Mouse (Mus musculus) monocyte, adult 2 months (primary cell): ENCODE measurements around the gene Gas2l1.
"Not testable (repeated sequence)": the region's sequence is repeated elsewhere in the genome, so short reads cannot be mapped to it uniquely, and the experiment has no call there.

Experiments used
- DNase-seq, 2 experiments: peaks; one replicate each; pipeline ENCODE4 v3.0.0; 2022; ENCODE audit warnings: low spot score in 2 of 2, low read depth in 1 of 2

Gene Gas2l1

DNA sequence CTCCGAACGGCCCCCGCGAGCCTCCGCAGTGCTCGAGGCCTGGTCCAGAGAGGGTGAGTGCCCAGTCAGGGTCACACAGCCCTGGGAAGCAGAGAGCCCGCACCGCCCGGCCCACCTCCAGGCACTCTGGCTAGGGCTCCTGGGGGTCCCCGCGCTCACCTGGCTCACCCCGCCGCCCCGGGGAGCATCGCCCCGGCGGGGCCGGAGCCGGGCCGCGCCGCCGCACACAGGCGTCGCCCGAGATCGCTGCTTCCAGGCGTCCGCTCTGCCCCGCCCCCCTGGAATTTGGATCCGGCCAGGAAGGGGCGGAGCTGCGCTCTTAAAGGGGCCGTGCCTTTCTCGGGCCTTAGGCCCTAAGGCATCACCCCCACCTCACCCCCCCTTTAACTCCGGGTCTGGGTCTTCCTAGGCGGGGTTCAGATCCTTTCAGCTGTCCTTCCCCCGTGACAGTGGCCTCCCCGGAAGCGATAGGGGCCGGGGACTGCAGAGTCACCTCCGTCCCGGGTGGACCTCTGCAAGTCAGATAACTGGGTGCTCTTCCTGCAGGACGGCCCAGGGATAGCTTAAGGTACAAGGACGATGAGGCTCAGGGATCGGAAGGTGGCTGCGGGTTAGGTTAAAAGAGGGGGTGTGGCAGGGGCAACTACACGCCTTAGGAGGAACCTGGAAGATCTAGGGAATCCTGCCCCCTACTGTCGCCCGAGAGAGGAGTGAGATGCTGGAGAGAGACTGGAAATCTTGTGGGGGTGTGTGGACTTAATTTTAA is at the start of gene Gas2l1:
TSS of gene Gas2l1 (minus strand) at position 272 of the 766 bp plus-strand sequence.
- peak in 1 of 2 experiments; percentile 45 for DNase-seq

DNA sequence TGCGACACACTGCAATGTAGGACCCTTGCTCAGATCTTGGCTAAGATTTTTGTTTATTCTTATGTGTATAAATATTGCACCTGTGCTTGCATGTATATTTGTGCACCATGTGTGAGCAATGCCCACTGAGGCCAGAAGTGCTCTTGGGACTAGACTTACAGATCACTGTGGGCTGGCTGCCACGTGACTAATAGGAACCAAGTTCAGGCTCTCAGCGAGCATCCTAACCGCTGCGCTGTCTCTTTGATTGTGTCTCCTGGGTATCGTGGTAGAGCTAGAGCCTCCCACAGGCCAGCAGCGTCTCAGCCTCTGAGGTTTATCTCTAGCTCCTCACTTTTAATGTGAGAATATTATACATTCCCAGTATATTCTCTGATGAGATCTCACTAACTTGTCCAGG is 48.5 kb upstream of the Gas2l1 start:
- DNase-seq, result no peak

DNA sequence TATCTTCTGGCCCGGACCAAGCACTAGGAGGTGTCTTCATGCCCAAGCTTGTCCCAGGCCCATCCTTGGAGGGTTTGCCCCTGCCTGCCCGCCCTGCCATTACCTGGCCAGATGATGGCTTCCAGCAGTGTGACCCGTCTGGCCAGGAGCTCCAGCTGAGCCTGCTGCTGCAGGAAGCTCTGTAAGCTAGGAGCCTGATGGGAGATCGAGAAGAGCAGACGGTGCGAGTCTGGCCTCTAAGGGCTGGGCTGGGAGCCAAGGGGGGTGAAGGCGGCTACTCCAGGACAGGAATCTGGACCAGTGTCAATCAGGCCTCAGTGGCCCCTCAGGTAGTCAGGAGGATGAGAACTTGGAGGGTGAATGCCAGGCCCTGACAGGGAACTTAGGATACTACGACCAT is 44.3 kb upstream of the Gas2l1 start:
- DNase-seq, result no peak

DNA sequence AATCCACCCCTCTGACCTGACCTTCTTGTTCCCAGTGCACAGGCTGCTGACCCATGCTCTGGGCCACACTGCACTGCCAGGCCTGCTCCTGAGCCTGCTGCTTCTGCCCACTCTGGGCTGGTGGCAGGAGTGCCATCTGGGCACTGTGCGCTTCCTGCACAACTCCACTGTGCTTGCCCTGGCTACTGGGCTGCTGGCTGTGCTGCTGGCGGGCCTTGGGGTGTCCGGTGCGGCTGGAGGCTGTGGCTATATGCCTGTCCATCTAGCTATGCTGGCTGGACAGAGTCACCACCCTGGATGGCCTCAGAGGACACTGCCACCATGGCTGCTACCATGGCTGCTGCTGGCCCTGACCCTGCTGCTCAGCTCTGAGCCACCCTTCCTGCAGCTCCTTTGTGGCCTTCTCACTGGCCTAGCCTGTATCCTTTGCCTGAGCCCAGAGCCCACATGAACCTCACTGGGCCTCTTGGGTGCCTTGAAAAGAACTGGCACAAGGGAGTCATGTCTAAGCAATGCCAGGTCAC is 38.9 kb upstream of the Gas2l1 start:
- DNase-seq, result no peak

DNA sequence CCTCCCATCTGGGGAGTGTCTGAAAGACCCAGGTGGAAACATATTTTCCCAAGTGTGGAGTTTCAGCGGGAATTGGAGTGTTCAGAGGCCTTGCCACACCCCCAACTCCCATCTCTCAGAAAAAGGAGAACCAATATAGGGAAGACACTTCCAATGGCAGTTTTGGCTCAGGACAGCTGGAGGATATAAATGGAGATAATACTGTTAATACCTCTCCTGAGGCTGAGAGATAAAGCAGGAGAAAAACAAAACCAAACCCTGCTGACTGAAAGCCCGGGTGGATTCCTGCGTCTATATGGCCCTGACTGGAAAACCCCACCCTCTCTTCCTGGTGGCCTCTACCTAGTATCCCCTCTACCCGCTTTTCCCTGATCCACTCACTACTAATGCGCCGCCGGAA is 37.3 kb upstream of the Gas2l1 start:
- no peak for DNase-seq

DNA sequence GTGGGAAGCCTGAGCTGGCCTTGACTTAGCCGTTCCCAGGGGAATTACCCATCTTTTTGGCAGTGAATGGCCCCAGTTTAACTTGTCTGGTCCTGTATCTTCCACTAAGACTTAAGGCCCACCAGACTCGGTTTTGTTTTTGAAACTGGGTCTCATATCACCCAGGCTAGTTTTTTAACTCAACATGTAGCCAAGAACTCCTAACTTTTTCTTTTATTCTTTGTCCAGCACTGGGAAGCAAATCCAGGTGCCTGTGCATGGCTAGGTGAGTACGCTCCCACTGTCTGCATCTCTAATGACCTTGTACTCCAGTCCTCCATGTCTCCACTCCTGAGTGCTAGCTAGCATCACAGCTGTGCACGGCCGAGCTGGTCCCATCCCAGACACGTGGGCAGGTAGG is 36.5 kb upstream of the Gas2l1 start:
- no peak for DNase-seq

DNA sequence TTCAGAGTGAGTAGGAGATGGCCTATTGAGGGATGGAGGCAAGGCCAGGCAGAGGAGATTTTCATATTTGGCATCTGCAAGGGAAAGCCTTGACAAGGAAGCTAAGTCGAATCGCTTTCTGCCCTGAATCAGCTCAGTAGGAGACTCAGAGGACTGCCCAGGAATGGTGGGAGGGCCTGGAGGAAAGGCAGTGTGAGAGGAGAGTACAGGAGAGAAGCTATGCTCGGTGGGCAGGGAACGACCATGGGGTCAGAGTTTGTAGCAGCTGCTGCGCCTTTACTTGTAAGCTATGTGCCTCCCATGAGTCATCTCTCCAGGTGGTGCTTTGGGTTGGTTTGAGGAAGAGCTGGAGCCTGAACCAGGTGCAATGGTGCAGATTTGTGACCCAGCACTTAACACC is 35.7 kb upstream of the Gas2l1 start:
- DNase-seq, result no peak

DNA sequence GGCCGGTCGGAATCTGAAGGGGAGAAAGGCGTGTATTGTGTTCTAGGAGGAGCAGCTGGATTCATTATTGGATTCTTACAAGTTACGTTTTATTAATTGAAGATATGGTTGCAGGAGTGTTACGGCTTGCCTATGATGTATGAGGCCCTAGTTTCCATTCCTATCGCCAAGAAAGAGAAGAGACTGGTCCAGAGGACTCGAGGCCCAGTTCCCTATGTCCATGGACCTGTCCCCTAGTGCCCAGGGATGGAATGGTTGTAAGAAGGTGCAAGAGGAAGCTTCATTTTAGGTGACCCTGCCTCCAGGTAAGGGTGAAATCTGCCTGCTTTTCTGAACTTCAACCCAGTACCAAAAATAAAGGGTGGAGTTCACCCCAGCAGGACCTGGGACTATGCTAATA is 35.2 kb upstream of the Gas2l1 start:
- DNase-seq, result no peak

DNA sequence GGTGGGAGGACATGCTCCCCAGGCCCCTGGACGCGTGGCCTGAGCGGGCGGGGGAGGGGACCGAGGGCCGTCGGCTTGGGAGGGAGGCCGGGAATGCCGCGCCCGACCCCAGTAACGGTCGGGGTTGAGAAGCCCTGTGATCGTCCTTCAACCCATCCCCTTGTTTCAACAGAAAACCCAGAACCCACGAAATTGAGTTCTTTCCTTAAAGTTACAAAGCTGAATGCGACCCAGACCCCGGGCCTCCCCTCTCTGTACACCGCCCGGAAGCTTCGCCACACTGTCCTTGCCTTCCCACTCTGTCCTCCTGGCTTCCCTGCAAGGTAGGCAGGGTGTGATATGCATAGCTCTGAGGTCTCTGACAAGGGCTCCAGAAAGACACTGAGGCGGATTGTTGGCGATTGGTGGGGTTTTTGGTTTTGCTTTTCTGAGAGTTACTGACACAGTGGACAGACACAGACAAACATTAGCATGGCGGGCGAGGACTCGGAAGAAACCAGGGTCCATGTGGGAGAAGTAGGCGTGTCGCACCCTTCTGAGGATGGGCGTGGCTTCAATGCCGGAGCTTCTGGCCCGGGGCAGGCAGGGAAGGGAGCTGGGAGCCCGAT is 34.6 kb upstream of the Gas2l1 start:
- peak; percentile 59 to 70 for DNase-seq

DNA sequence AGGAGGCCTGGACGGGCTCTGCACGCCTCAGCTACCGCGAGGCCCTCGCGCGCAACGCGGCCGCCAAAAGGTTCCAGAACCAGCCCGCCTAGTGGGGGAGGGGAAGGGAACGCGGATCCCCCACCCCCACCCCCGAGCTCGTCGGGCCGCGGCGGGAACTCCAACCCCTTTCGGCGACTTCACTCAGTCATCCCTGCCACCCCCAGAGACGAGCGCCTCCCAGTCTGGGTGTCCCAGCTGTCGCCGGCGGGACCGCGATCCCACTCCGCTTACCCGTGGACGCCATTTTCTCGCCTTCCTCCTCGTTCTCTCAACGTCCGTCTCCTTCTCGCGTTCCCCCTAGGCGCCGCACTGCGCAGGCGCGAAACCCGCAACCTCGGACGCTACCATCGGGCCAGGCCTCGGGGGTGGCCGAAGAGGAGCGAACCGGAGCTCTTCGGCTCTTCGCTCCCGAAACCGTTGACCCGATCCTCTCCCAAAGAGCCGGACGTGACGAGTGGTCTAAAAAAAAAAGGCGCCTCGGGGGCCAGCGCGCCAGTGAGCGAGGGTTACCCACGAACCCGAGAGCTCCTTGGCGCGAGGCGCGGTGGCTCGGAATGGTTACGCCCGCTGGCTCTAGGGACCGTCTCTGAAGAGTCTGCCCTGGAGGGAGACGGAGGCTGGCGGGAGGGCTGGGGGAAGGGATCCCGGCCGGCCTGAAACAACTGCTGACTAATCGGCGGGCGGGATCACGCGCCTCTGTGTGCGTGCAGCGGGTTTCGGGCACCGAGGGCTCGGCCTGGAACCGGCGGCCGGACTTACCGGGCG is 33.8 kb upstream of the Gas2l1 start, which contains the start of the genes Rhbdd3 and Ewsr1:
TSS of gene Rhbdd3 (plus strand) at position 191 of the 807 bp plus-strand sequence.
TSS of gene Ewsr1 (minus strand) at position 531 of the 807 bp plus-strand sequence.
- DNase-seq, result peak; percentile 96 to 99

DNA sequence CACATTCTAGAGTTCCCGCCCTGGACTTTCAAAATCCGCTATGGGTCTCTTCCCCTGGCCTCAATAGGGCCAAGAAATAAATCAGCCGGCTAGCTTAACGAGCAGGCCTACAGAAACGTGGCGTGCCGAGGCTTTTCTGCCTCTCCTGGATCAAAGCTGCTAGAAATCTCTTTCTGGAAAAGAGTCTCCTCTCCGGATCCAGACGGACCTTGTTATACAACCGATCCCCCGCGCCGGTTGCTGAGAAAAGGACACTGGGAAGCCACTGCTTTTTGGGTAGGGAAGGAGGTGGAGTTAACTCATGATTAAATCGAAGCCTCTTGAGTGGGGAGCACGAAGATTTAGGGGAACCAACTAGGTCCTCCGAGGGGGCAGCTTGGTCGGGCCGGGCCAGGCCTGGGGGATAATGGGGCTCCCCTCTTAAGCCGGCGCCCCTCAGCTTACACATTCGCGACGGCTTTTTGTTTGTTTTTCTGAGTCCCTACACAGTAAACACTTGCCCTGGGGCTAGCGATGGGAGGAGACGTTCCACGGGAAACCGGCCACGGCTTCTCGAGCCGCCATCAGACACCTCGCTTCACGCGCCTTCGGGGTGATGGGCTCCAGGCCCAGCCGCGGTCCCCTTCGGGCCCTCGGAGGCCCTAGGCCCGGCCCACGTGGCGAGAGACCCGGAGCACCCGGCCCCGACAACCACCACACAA is 33.1 kb upstream of the Gas2l1 start:
- peak; percentile 6 to 29 for DNase-seq

DNA sequence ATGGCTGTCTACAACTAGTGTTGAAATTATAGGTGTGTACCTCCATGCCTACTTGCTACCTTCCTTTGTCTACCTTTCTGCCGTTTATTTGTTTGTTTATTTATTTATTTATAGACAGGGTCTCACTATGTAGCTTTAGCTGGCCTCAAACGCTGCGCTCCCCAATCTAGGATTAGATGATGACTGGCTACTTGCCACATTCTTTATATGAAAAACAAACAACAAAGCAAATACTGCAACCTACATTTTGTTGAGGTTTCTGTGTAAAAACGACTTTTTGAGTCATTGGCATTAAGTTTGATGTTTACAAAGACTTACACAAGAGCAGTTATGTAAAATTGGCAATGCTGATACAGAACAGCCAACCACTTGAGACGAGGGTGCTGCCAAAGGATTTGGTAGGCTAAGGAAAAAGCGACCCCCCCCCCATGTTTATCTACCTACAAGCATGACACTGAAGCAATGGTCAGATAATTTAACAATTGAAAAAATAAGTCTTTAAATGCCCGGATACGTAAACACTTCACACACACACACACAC is 31.4 kb upstream of the Gas2l1 start:
- no peak for DNase-seq

DNA sequence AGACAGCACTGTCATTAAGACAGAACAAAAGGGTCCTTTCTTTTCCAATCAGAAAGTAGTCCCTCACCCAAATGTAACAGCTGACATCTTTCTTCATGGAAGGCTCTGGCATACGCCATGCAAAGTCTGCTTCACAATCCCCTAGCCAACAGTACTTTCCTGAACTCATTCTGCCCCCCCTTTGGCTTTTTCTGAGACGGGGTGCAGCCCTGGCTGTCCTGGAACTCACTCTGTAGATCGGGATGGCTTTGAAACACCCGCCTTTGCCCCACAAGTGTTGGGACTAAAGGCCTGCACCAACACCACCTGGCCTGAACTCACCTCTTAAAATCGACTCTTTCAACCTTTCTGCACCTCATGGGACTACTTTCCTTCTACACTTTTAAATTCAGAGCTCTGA is 30.8 kb upstream of the Gas2l1 start:
- no peak for DNase-seq

DNA sequence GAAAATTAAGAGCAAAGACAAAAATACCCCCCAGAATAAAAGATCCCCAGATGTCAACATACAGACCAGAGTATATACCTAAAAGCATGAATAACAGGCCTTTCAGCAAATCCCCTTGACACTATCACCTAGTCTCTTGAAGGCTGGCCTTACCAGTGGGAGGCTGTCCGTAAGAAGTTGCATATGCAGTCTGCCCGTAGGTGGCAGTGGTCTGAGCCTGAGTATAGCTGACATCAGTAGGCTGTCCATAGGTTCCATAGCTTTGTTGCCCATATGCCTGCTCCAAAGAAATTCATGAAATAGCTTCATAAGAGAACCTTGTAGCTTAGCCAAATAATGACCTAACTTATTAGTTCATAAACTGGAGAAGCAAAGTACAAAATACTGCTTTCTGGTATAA is 26.6 kb upstream of the Gas2l1 start:
- no peak for DNase-seq

DNA sequence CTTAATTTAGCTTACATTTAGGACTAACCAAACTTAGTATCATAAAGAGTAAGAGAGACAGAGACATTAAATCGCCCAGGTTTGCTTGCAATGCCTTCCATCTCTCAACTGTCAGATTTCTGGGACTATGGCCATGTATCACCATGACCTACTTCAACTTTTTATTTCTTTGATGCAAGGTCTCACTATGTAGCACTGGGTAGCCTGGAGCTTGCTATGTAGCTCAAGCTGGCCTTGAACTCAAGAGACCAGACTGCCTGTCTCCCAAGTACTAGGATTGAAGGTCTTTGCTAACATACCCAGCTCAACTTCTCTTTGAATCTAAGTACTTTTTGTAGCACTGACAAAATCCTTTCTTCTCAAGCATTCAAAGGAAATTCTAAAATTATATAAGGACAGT is 24.0 kb upstream of the Gas2l1 start:
- no peak for DNase-seq

DNA sequence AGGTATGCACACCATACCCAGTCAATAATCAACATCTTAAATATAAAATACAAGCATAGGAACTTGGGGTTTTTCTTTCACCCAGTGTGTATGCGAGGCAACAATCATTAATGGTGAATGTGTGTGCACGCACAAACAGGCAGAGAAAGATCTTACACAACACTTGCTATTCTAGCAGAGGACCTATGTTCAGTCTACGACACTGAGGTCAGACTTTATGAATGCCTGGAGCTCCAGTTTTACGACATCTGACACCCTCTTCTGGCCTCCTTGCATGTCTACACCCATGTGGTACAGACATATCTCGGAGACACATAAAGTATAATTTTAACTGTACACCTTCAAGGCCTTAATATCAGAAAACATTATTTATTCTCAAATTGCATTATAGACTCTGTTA is 11.7 kb upstream of the Gas2l1 start:
- not testable (repeated sequence) for DNase-seq

DNA sequence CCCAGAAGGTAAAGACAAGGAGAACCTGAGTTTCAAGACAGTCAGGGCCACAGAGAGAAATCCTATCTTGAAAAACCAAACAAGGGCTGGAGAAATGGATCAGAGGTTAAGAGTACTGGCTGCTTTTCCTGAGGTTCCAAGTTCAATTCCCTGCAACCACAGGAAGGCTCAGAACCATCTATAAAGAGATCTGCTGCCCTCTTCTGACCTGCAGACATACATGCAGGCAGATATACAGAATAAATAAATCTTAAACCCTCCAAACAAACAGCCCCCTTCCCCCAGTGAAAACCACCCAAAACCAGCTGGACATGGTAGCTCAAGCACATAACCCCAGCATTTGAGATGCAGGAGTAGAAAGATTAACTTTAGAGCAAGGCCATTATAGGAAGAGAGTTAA is 10.6 kb upstream of the Gas2l1 start:
- no peak for DNase-seq

DNA sequence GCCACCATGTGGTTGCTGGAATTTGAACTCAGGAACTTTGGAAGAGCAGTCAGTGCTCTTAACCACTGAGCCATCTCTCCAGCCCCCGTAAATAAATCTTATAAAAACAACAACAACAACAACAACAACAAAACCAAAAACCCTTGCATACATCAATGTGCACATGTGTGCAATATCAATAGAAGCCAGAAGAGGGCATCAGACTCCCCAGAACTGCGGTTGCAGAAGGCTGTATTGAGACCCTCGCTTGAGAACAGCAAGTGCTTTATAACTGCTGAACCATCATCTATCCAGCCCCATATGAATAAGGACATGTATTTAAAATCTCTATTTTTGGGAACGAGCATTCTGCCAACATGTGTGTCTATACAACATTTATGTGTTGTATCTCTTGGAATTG is 9.8 kb upstream of the Gas2l1 start:
- DNase-seq, result no peak

DNA sequence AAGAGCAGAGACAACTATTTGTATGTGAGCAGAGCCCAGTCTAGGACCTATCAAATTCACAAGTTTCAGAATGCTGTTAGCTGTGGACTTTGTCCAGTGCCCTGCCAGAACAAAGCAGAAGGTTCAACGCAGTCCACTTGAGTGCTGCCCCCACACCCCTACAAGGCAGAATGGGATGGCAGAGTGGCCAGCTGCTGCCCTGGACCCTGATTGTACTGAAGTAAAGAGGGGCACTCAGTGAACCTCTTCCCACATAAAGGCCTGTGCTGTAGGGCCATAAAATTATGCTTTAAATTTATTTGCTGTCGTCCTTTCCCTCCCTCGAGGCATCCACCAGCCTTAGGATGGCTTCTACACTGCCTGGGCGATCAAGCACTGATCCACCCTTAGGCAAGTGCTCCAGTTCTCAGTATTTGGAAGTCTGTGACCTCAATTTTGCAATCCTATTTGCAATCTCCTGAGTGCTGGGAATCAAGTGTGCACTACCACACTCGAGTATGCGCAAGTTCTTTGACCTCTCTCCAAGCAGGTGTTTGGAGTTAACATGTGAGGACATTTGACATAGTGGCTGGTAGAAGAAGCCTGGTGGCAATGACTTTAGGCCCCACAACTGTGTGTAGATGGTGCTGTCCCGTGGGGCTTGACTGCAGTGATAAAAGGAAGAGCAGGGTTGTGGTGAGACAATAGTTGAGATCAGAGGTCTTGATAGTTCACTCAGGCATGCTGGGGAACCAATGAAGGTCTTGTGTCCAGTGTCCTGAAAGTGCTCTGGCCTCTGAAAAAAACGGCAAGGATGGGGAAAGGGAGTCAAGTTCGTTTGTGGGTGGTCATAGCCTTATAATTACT is 3.2 kb upstream of the Gas2l1 start:
- no peak for DNase-seq

DNA sequence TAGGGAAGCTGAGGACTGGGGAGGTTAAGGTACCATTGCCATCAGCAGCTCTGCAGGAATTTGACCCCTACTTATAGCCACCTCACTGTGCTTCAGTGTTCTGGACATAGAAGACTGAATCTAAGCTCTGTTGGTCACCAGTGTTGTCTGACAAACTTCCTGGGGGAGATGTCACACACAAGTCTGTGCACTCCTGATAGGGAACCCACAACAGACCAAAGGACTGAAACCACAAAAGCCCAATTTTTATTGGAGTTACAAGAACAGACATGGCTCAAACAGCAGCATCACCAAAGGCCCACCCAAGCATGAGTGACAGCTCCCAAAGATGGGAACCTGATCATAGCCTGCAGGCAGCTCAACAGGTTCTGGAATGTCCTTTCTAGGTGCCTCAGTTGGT is 1.9 kb upstream of the Gas2l1 start:
- DNase-seq, result no peak
